Mouse (Mus musculus): ENCODE measurements around the gene Gcgr.

DNA sequence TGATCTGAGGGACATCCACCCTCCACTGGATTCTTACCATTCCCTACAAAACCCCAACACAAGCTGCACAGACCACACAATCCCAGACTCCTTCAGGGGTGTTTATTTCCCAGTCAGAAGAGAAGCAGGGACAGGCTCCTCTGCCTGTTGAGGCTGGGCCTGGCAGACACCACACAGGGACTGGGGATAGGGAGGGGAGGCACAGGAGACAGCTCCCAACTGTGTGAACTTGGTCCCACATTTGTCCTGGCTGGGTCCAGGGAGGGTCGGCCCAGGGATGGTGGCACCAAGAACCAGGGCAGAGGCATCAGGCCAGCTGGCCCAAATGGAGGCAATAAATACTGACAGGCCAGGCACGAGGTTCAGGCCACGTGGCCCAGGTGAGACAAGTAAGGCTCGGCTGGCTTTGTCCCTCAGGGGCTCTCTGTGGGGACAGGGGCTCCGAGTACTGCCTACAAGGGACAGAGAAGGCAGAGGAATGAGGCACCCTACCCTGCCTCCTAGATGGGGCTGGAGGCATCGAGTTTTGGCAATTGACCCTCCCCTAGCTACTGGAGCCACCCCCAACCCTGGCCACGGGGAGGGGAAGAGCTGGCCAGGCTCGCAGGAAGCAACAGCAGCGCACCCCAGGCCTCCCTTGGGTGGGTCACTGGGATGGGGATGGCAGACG lies 47.7 kb downstream of the Gcgr start:
- no peak for TF ChIP-seq CTCF (IDR thresholded peaks at IDR 0.05; ENCODE audit: extremely low read depth, insufficient read depth, low read length)
- no peak for TF ChIP-seq POLR2A (IDR thresholded peaks at IDR 0.05; ENCODE audit: extremely low read depth, insufficient read depth, low read length)
